Mouse (Mus musculus) inflammation-experienced regulatory T-cells, adult 6 months (primary cell): ENCODE measurements around the gene Abca8a. TPM values are rescaled to one million over a fixed set of nuclear protein-coding genes. Genes with fewer than 3 reads are reported as not detected.

Source experiments
- ATAC-seq: one replicate; pipeline ENCODE4 v1.8.0; 2017
- polyA plus RNA-seq, 3 experiments: library from polyadenylated mRNA; unstranded; fragments of 100-300 nt; shearing (Covaris generic); gene quantifications; one replicate each; pipeline ENCODE4 v1.2.1; 2017

Gene Abca8a
- polyA plus RNA-seq, 3 experiments from 2014 or later: not detected

GRCm38 (mm10) chr11:109981872-109982271 is 113.9 kb downstream of the Abca8a start:
- no peak for ATAC-seq

Other genes starting within 250 kb of the Abca8a start
- gene Abca8b, start 100.1 kb downstream of the Abca8a start, polyA plus RNA-seq: not detected
- not detected for gene Abca9, start 72.2 kb upstream of the Abca8a start, polyA plus RNA-seq
- not detected for gene Abca6, start 155.8 kb upstream of the Abca8a start, polyA plus RNA-seq
- gene Abca5, start 241.7 kb upstream of the Abca8a start, polyA plus RNA-seq: under 1 TPM; 0.33 to 0.84 (median 0.50) TPM